Mouse (Mus musculus): Measurements from ENCODE around the gene Cers6.

DNA sequence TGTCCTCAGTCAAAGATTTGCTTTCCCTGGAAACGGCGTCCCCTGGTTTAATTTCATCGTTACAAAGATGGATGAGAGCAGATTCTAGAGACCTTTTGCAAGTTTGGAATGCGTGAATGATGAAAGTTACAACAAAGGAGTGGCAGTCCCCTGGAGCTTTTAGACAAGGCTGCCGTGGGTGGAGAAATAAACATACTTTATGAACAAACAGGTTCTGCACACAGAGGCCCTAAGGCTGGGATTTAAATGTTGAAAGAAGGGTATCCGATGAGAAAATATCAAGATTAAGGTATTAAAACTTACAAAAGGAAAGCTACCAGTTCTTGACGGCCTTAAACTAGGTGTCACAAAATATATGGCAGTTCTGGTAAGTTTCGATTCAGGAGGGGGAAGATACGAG is 117.0 kb downstream of the Cers6 start:
- no peak for TF ChIP-seq CTCF (conservative IDR thresholded peaks at IDR 0.05; ENCODE audit: low read length)
- TF ChIP-seq POU5F1 (IDR thresholded peaks at IDR 0.05; ENCODE audit: borderline replicate concordance, low read length) = no peak
- TF ChIP-seq NANOG (IDR thresholded peaks at IDR 0.05; ENCODE audit: borderline replicate concordance, low read length) = no peak

Measured in E14TG2a.4 (cell line).